Mouse (Mus musculus) frontal cortex, adult (tissue): ENCODE data around the gene Ndufaf2.

ENCODE experiments used
- ATAC-seq: cut with Nextera tagmentation; 2 replicates; pipeline ENCODE4 v1.9.2; 2017; ENCODE audit warnings: mild to moderate bottlenecking, moderate library complexity, mixed read lengths; ENCODE audit not compliant: low TSS enrichment

The Ndufaf2 gene

GRCm38 (mm10) chr13:108086036-108086435 lies 72.4 kb downstream of the Ndufaf2 start:
- ATAC-seq, result peak; percentile 95

- ATAC-seq, result no peak
Measured at GRCm38 (mm10) chr13:108084086-108084485, 74.3 kb downstream of the Ndufaf2 start.

- ATAC-seq, result peak; percentile 47; the same call in 1 of the 2 replicates
Measured at GRCm38 (mm10) chr13:108077901-108078300, 80.5 kb downstream of the Ndufaf2 start.

GRCm38 (mm10) chr13:108077476-108077875 lies 80.9 kb downstream of the Ndufaf2 start:
- ATAC-seq, result peak; percentile 65

GRCm38 (mm10) chr13:108070171-108070570 lies 88.3 kb downstream of the Ndufaf2 start:
- no peak for ATAC-seq

GRCm38 (mm10) chr13:108069151-108069550 lies 89.3 kb downstream of the Ndufaf2 start:
- no peak for ATAC-seq

- ATAC-seq, result no peak
Measured at GRCm38 (mm10) chr13:108066021-108066420, 92.4 kb downstream of the Ndufaf2 start.

GRCm38 (mm10) chr13:108064331-108064730 lies 94.1 kb downstream of the Ndufaf2 start:
- no peak for ATAC-seq

- ATAC-seq, result no peak
Measured at GRCm38 (mm10) chr13:108063374-108064134, 94.9 kb downstream of the Ndufaf2 start.

- no peak for ATAC-seq
Measured at GRCm38 (mm10) chr13:108062900-108063299, 95.5 kb downstream of the Ndufaf2 start.

- 0 out of 2 replicates have a peak, but pooled peaks have one; percentile 24 for ATAC-seq
Measured at GRCm38 (mm10) chr13:108060936-108061578, 97.4 kb downstream of the Ndufaf2 start.

GRCm38 (mm10) chr13:108060286-108060885 lies 98.0 kb downstream of the Ndufaf2 start:
- ATAC-seq, result no peak

GRCm38 (mm10) chr13:108056896-108057295 lies 101.5 kb downstream of the Ndufaf2 start:
- peak; percentile 83 for ATAC-seq

- no peak; the same call in 1 of the 2 replicates for ATAC-seq
Measured at GRCm38 (mm10) chr13:108047364-108047763, 111.1 kb downstream of the Ndufaf2 start.

GRCm38 (mm10) chr13:108046891-108047290 lies 111.5 kb downstream of the Ndufaf2 start:
- no peak for ATAC-seq

- no peak for ATAC-seq
Measured at GRCm38 (mm10) chr13:108046071-108046470, 112.4 kb downstream of the Ndufaf2 start.

GRCm38 (mm10) chr13:108045646-108046045 lies 112.8 kb downstream of the Ndufaf2 start:
- no peak for ATAC-seq

- ATAC-seq, result peak; percentile 90
Measured at GRCm38 (mm10) chr13:108044222-108044941, 114.0 kb downstream of the Ndufaf2 start, which contains the start of gene Smim15. TSS of gene Smim15 (plus strand) at chr13:108044446.

GRCm38 (mm10) chr13:108043431-108044221 lies 114.8 kb downstream of the Ndufaf2 start:
- ATAC-seq, result peak; percentile 25

- peak; percentile 72 for ATAC-seq
Measured at GRCm38 (mm10) chr13:108041358-108041757, 117.1 kb downstream of the Ndufaf2 start.

GRCm38 (mm10) chr13:108040451-108040850 lies 118.0 kb downstream of the Ndufaf2 start:
- no peak for ATAC-seq
